Mouse (Mus musculus) adrenal gland, postnatal 36 days (tissue): Measurements from ENCODE around the gene Cast. TPM values are rescaled to one million over a fixed set of nuclear protein-coding genes. Genes with fewer than 3 reads are reported as not detected.

ENCODE experiments used
- DNase-seq, 2 experiments: peaks; one replicate each; pipeline ENCODE4 v3.0.0; 2021; ENCODE audit warnings: mixed read lengths in 1 of 2
- total RNA-seq, 2 experiments: library from RNA; stranded (reverse); gene quantifications; 2 replicates each; pipeline ENCODE4 v1.2.3; 2021

Cast gene
- total RNA-seq, 2 experiments from 2014 or later = 68.6 to 73.7 TPM

DNA sequence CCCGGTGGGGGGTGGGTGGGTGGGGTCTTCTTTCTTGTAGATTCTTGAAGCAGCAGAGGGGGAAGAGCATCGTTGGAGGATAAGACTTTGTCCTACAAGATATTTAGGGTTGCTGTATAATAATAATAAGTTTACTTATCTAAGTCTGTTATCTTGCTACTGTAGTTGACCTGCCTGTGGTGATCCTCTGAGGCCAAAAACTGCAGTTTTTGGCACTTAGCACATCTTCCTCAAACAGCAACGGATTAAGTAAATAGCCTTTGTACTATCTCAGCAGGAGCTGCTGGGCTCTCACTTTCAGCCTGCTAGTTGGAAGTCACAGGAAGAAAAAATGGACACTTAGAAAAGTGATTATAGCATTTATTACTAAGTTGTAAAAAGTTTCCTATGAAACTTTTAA, 112.4 kb downstream of the Cast start:
- DNase-seq = no peak

- DNase-seq = peak; percentile 3 to 29
Observed at GRCm38 (mm10) chr13:74695497-74696193, 113.0 kb downstream of the Cast start.

Other genes with a start within 250 kb of the Cast start
- 10 to 100 TPM; 80.0 to 92.4 TPM for gene Erap1, start 169.2 kb downstream of the Cast start, total RNA-seq